Mouse (Mus musculus): Measurements from ENCODE around the gene Srcin1. TPM values are rescaled to one million over a fixed set of nuclear protein-coding genes. Genes with fewer than 3 reads are reported as not detected.

Gene Srcin1
- polyA plus RNA-seq (2011; ENCODE audit: insufficient read length, low read depth, missing spikeins), result 0.18 TPM in 1 of 2 replicates, not detected in the other

GRCm38 (mm10) chr11:97576136-97576906 lies at the start of gene Srcin1:
Gene Srcin1, minus strand, starts transcription at chr11:97576186.
- no peak within 1 kb of the TSS for H3K27ac ChIP-seq (ENCODE audit: insufficient read depth, low read length)
- no peaks in the 10 kb centered on the region for H3K4me1 ChIP-seq (ENCODE audit: control insufficient read depth, insufficient read depth, low read length)
- no peak for TF ChIP-seq POLR2A (IDR thresholded peaks at IDR 0.05; ENCODE audit: low read depth, low read length)
- H3K4me3 ChIP-seq (ENCODE audit: insufficient read depth, low read length), result peak within 1 kb of the TSS; percentile 35

- Histone ChIP-seq H3K4me1 (ENCODE audit: control insufficient read depth, insufficient read depth, low read length) (no peaks in the 10 kb centered on the region), H3K4me3 (ENCODE audit: insufficient read depth, low read length) (no peak overlapping the region), H3K27ac (ENCODE audit: insufficient read depth, low read length) (no peak overlapping the region)
- no peak for TF ChIP-seq POLR2A (IDR thresholded peaks at IDR 0.05; ENCODE audit: low read depth, low read length)
- no peak for TF ChIP-seq CTCF (IDR thresholded peaks at IDR 0.05; ENCODE audit: borderline replicate concordance, insufficient read depth, low read length)
Measured at GRCm38 (mm10) chr11:97625551-97625950, 49.6 kb upstream of the Srcin1 start.

GRCm38 (mm10) chr11:97623166-97623565 lies 47.2 kb upstream of the Srcin1 start:
- no peak for TF ChIP-seq CTCF (IDR thresholded peaks at IDR 0.05; ENCODE audit: borderline replicate concordance, insufficient read depth, low read length)
- no peak for TF ChIP-seq POLR2A (IDR thresholded peaks at IDR 0.05; ENCODE audit: low read depth, low read length)
- Histone ChIP-seq H3K4me1 (ENCODE audit: control insufficient read depth, insufficient read depth, low read length) (no peaks in the 10 kb centered on the region), H3K4me3 (ENCODE audit: insufficient read depth, low read length) (no peak overlapping the region), H3K27ac (ENCODE audit: insufficient read depth, low read length) (no peak overlapping the region)

GRCm38 (mm10) chr11:97622440-97622839 lies 46.5 kb upstream of the Srcin1 start:
- Histone ChIP-seq H3K4me1 (ENCODE audit: control insufficient read depth, insufficient read depth, low read length) (no peaks in the 10 kb centered on the region), H3K4me3 (ENCODE audit: insufficient read depth, low read length) (no peak overlapping the region), H3K27ac (ENCODE audit: insufficient read depth, low read length) (no peak overlapping the region)
- TF ChIP-seq POLR2A (IDR thresholded peaks at IDR 0.05; ENCODE audit: low read depth, low read length) (no peak), CTCF (IDR thresholded peaks at IDR 0.05; ENCODE audit: borderline replicate concordance, insufficient read depth, low read length) (peak; percentile 79)

- TF ChIP-seq POLR2A (IDR thresholded peaks at IDR 0.05; ENCODE audit: low read depth, low read length) (no peak), CTCF (IDR thresholded peaks at IDR 0.05; ENCODE audit: borderline replicate concordance, insufficient read depth, low read length) (0 out of 2 replicates have a peak, but pooled peaks have one; percentile 11)
- Histone ChIP-seq H3K27ac (ENCODE audit: insufficient read depth, low read length) (no peak overlapping the region), H3K4me1 (ENCODE audit: control insufficient read depth, insufficient read depth, low read length) (no peaks in the 10 kb centered on the region), H3K4me3 (ENCODE audit: insufficient read depth, low read length) (no peak overlapping the region)
Measured at GRCm38 (mm10) chr11:97619391-97619795, 43.4 kb upstream of the Srcin1 start.

GRCm38 (mm10) chr11:97618368-97618767 lies 42.4 kb upstream of the Srcin1 start:
- no peak overlapping the region for H3K27ac ChIP-seq (ENCODE audit: insufficient read depth, low read length)
- no peaks in the 10 kb centered on the region for H3K4me1 ChIP-seq (ENCODE audit: control insufficient read depth, insufficient read depth, low read length)
- TF ChIP-seq POLR2A (IDR thresholded peaks at IDR 0.05; ENCODE audit: low read depth, low read length) (no peak), CTCF (IDR thresholded peaks at IDR 0.05; ENCODE audit: borderline replicate concordance, insufficient read depth, low read length) (no peak)
- no peak overlapping the region for H3K4me3 ChIP-seq (ENCODE audit: insufficient read depth, low read length)

- no peaks in the 10 kb centered on the region for H3K4me1 ChIP-seq (ENCODE audit: control insufficient read depth, insufficient read depth, low read length)
- no peak overlapping the region for H3K27ac ChIP-seq (ENCODE audit: insufficient read depth, low read length)
- TF ChIP-seq CTCF (IDR thresholded peaks at IDR 0.05; ENCODE audit: borderline replicate concordance, insufficient read depth, low read length), result no peak
- no peak for TF ChIP-seq POLR2A (IDR thresholded peaks at IDR 0.05; ENCODE audit: low read depth, low read length)
- H3K4me3 ChIP-seq (ENCODE audit: insufficient read depth, low read length), result no peak overlapping the region
Measured at GRCm38 (mm10) chr11:97615276-97615675, 39.3 kb upstream of the Srcin1 start.

- H3K4me3 ChIP-seq (ENCODE audit: insufficient read depth, low read length), result no peak overlapping the region
- TF ChIP-seq CTCF (IDR thresholded peaks at IDR 0.05; ENCODE audit: borderline replicate concordance, insufficient read depth, low read length), result no peak
- TF ChIP-seq POLR2A (IDR thresholded peaks at IDR 0.05; ENCODE audit: low read depth, low read length), result no peak
- H3K27ac ChIP-seq (ENCODE audit: insufficient read depth, low read length), result no peak overlapping the region
- no peaks in the 10 kb centered on the region for H3K4me1 ChIP-seq (ENCODE audit: control insufficient read depth, insufficient read depth, low read length)
Measured at GRCm38 (mm10) chr11:97611076-97611475, 35.1 kb upstream of the Srcin1 start.

- Histone ChIP-seq H3K27ac (ENCODE audit: insufficient read depth, low read length) (no peak overlapping the region), H3K4me3 (ENCODE audit: insufficient read depth, low read length) (no peak overlapping the region), H3K4me1 (ENCODE audit: control insufficient read depth, insufficient read depth, low read length) (no peaks in the 10 kb centered on the region)
- TF ChIP-seq CTCF (IDR thresholded peaks at IDR 0.05; ENCODE audit: borderline replicate concordance, insufficient read depth, low read length) (no peak), POLR2A (IDR thresholded peaks at IDR 0.05; ENCODE audit: low read depth, low read length) (no peak)
Measured at GRCm38 (mm10) chr11:97609743-97610142, 33.8 kb upstream of the Srcin1 start.

GRCm38 (mm10) chr11:97608933-97609332 lies 32.9 kb upstream of the Srcin1 start:
- no peak overlapping the region for H3K4me3 ChIP-seq (ENCODE audit: insufficient read depth, low read length)
- H3K4me1 ChIP-seq (ENCODE audit: control insufficient read depth, insufficient read depth, low read length), result no peaks in the 10 kb centered on the region
- no peak overlapping the region for H3K27ac ChIP-seq (ENCODE audit: insufficient read depth, low read length)
- TF ChIP-seq CTCF (IDR thresholded peaks at IDR 0.05; ENCODE audit: borderline replicate concordance, insufficient read depth, low read length), result no peak
- no peak for TF ChIP-seq POLR2A (IDR thresholded peaks at IDR 0.05; ENCODE audit: low read depth, low read length)

Measured in embryonic fibroblast, embryonic 13.5 days (primary cell).